Mouse (Mus musculus): ENCODE data around the gene Gpr108.

- TF ChIP-seq CTCF (IDR thresholded peaks at IDR 0.05; ENCODE audit: low read depth) (no peak), EP300 (IDR thresholded peaks at IDR 0.05; ENCODE audit: low read depth) (no peak)
These were observed 47.7 kb upstream of the Gpr108 start for GRCm38 (mm10) chr17:57295935-57296334.
